Mouse (Mus musculus): ENCODE data around the gene Smad5.

- no peak for TF ChIP-seq MYOG (IDR thresholded peaks at IDR 0.05; ENCODE audit: control insufficient read depth in 1 of 3, insufficient read depth in 1 of 3, insufficient read length in 2 of 3, low read depth in 2 of 3)
- no peak for TF ChIP-seq REST (IDR thresholded peaks at IDR 0.05; ENCODE audit: insufficient read depth, insufficient read length)
- TF ChIP-seq POLR2A (IDR thresholded peaks at IDR 0.05; ENCODE audit: insufficient read length, low read depth) = no peak
- TF ChIP-seq TCF3 (IDR thresholded peaks at IDR 0.05; ENCODE audit: insufficient read length, low read depth) = no peak
- no peak for TF ChIP-seq USF1 (IDR thresholded peaks at IDR 0.05; ENCODE audit: low read depth)
- TF ChIP-seq E2F4 (IDR thresholded peaks at IDR 0.05; ENCODE audit: insufficient read depth) = no peak
- no peak for TF ChIP-seq MYOD1 (IDR thresholded peaks at IDR 0.05; ENCODE audit: control insufficient read depth in 1 of 3, insufficient read length in 2 of 3, low read depth in 2 of 3)
- TF ChIP-seq CEBPB (IDR thresholded peaks at IDR 0.05; ENCODE audit: insufficient read depth, poor library complexity, severe bottlenecking) = no peak
- no peak for TF ChIP-seq POLR2AphosphoS2 (IDR thresholded peaks at IDR 0.05; ENCODE audit: insufficient read length, low read depth)
- TF ChIP-seq MAX (IDR thresholded peaks at IDR 0.05; ENCODE audit: low read depth) = no peak
- TF ChIP-seq TCF12 (IDR thresholded peaks at IDR 0.05; ENCODE audit: insufficient read depth, poor library complexity, severe bottlenecking) = no peak
These were observed 79.8 kb downstream of the Smad5 start for GRCm38 (mm10) chr13:56782621-56783020.
